Comparison of ENCODE assay signal across 21 mouse cellular contexts in the genomic region with DNA sequence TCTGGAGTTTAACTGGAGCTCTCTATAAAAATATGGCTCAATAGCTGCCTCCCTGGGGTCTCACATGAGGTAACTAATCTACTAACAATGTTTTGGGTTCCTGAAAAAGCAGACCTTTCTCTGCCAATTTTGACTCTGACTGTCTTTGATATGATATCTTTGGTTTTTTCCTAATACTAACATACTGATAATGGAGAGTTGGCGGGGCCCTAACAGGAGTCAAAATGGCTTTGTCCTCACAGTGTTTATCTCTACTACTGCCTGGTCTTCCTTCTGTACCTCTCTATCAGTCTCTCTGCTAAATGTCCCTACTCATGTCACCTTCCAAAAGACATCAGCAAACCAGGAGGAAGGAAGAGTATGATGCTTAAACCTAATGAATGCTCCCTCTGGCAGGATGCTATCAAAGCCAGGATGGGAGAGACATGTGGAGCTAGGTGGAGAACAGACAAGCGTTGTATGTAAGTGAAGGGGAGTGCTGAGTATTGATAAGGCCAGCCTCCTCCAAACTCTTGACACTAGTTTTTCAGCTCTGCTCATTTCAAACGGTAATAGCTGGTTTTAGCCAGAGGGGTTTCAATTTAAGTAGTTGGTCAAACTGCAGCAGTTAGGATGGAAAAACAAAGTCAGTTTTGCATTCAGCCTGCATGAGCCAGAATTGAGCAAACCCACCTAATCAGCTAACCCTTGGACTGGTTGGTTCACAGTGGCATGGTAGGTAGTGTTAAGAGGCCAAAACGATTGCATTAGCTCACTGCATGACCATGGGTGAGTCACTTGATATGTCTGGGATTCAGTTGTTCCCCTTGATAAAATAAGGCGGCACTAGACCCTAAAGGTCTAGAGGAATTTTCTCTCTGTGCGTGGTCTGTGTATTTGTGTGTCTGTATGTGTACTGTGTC. TPM values are rescaled to one million over a fixed set of nuclear protein-coding genes. Genes with fewer than 3 reads are reported as not detected.
DNase-seq lines count a peak whose midpoint lies in the region; ATAC-seq lines count a peak whose summit lies in the region.
"Had no signal": no experiment of that assay in that cellular context is flagged by ENCODE, and none has a peak within 500 bp of the region (broad histone marks: within the 10 kb centered on the region; RNA-seq: fewer than 3 reads in every experiment).

No protein-coding gene starts in this region.

- H3K27ac ChIP-seq in liver, embryonic 12.5 days = no peak overlapping the region
- H3K27ac ChIP-seq in liver, embryonic 16.5 days (ENCODE audit: low read length) = no peak overlapping the region
- H3K27ac ChIP-seq in hindbrain, embryonic 12.5 days = no peak overlapping the region
- H3K27ac ChIP-seq: embryonic facial prominence, embryonic 10.5 days; forebrain, embryonic 13.5 days; gastrocnemius, adult 2 months; heart, embryonic 10.5 days; hindbrain, embryonic 14.5 days had no signal

- H3K36me3 ChIP-seq in liver, embryonic 12.5 days = no peaks in the 10 kb centered on the region
- H3K36me3 ChIP-seq in liver, embryonic 16.5 days (ENCODE audit: control insufficient read depth, insufficient read depth) = no peaks in the 10 kb centered on the region
- H3K36me3 ChIP-seq in hindbrain, embryonic 12.5 days = no peaks in the 10 kb centered on the region
- H3K36me3 ChIP-seq: embryonic facial prominence, embryonic 10.5 days; G1E; heart, embryonic 10.5 days had no signal

- peak; percentile 23 for DNase-seq in MEL-GATA-1-ER (ENCODE audit: extremely low read depth, low read depth)
- no peak for DNase-seq in testis, postnatal 10 days (ENCODE audit: low spot score)
- no peak for DNase-seq in B cell, adult 2 months
- DNase-seq: adrenal gland, postnatal 14 days; cerebellum, adult 18-20 months; cerebellum, postnatal 10 days; gastrocnemius, adult 2 months; gastrocnemius, postnatal 25 days; heart, postnatal 10 days; heart, postnatal 4 days had no signal

- H3K9ac ChIP-seq in liver, embryonic 12.5 days = no peak overlapping the region
- H3K9ac ChIP-seq in liver, embryonic 16.5 days (ENCODE audit: low read depth, low read length) = no peak overlapping the region
- H3K9ac ChIP-seq in hindbrain, embryonic 12.5 days = no peak overlapping the region
- H3K9ac ChIP-seq: forebrain, embryonic 13.5 days; hindbrain, embryonic 14.5 days had no signal

- H3K9me3 ChIP-seq in liver, embryonic 12.5 days (replicated peaks) = no peaks in the 10 kb centered on the region
- H3K9me3 ChIP-seq in liver, embryonic 16.5 days (replicated peaks; ENCODE audit: control insufficient read depth, low read length) = no peaks in the 10 kb centered on the region
- H3K9me3 ChIP-seq in hindbrain, embryonic 12.5 days (replicated peaks) = no peaks in the 10 kb centered on the region
- H3K9me3 ChIP-seq: embryonic facial prominence, embryonic 10.5 days; forebrain, embryonic 13.5 days; G1E; heart, embryonic 10.5 days had no signal

- ATAC-seq in liver, embryonic 12.5 days = peak; percentile 70
- ATAC-seq in liver, embryonic 16.5 days (ENCODE audit: low read depth) = 0 out of 2 replicates have a peak, but pooled peaks have one; percentile 32
- no peak for ATAC-seq in hindbrain, embryonic 12.5 days (ENCODE audit: low FRiP score)
- ATAC-seq: activated CD4-positive, CD25-positive, alpha-beta regulatory T cell, adult 4 months; CD4-positive, CD25-positive, alpha-beta regulatory T cell, adult 4 months; forebrain, embryonic 13.5 days; Patski had no signal

- peaks cover 13% of the 10 kb centered on the region; the same call in 1 of the 2 replicates for H3K4me1 ChIP-seq in liver, embryonic 12.5 days
- H3K4me1 ChIP-seq in liver, embryonic 16.5 days (ENCODE audit: control insufficient read depth, low read depth, low read length) = no peaks in the 10 kb centered on the region
- H3K4me1 ChIP-seq in hindbrain, embryonic 12.5 days = no peaks in the 10 kb centered on the region
- H3K4me1 ChIP-seq: forebrain, embryonic 13.5 days; heart, embryonic 10.5 days had no signal

- peaks cover 23% of the 10 kb centered on the region for H3K27me3 ChIP-seq in liver, embryonic 12.5 days (replicated peaks)
- peaks cover 18% of the 10 kb centered on the region for H3K27me3 ChIP-seq in liver, embryonic 16.5 days (ENCODE audit: control insufficient read depth, insufficient read depth, low read depth, low read length)
- H3K27me3 ChIP-seq in hindbrain, embryonic 12.5 days = peaks cover 22% of the 10 kb centered on the region

- WGBS in liver, embryonic 12.5 days (ENCODE audit: insufficient replicate concordance) = 40% methylated on average over 6 of the region's 6 CpGs
- 49% methylated on average over 6 of the region's 6 CpGs for WGBS in liver, embryonic 16.5 days (ENCODE audit: insufficient replicate concordance)
- WGBS in hindbrain, embryonic 12.5 days = 84% methylated on average over 6 of the region's 6 CpGs

- no peak overlapping the region for H3K4me2 ChIP-seq in liver, embryonic 12.5 days
- no peak overlapping the region for H3K4me2 ChIP-seq in liver, embryonic 16.5 days (ENCODE audit: low read depth, low read length)
- no peak overlapping the region for H3K4me2 ChIP-seq in hindbrain, embryonic 12.5 days (replicated peaks)
- H3K4me2 ChIP-seq: forebrain, embryonic 13.5 days; hindbrain, embryonic 14.5 days had no signal

- H3K4me3 ChIP-seq in liver, embryonic 12.5 days = no peak overlapping the region
- H3K4me3 ChIP-seq in liver, embryonic 16.5 days (ENCODE audit: low read depth, low read length) = no peak overlapping the region
- no peak overlapping the region for H3K4me3 ChIP-seq in hindbrain, embryonic 12.5 days
- H3K4me3 ChIP-seq: embryonic facial prominence, embryonic 10.5 days; forebrain, embryonic 13.5 days; gastrocnemius, adult 2 months; heart, embryonic 10.5 days had no signal

RNA-seq across cellular contexts. Expression of a gene that starts 4.6 kb away (rescaled TPM):
- polyA plus RNA-seq in liver, embryonic 12.5 days (2016; fragmentation: Nextera tagmentation; extraction: Ambion mirVana) = 2.5 and 2.6 TPM in 2 replicates
- polyA plus RNA-seq in liver, embryonic 16.5 days (2015; fragmentation: Nextera tagmentation; extraction: Ambion mirVana) = 0.67 and 0.83 TPM in 2 replicates
- 18.3 and 22.6 TPM in 2 replicates for polyA plus RNA-seq in hindbrain, embryonic 12.5 days (2016; fragmentation: Nextera tagmentation; extraction: Ambion mirVana)
- polyA plus RNA-seq: CD4-positive, CD25-positive, alpha-beta regulatory T cell, adult 4 months; G1E had no signal
